Mouse (Mus musculus): ENCODE measurements around the gene Paics. TPM values are rescaled to one million over a fixed set of nuclear protein-coding genes. Genes with fewer than 3 reads are reported as not detected.

Paics gene
- polyA plus RNA-seq, 1 experiment from 2014 or later = 213 TPM

DNA sequence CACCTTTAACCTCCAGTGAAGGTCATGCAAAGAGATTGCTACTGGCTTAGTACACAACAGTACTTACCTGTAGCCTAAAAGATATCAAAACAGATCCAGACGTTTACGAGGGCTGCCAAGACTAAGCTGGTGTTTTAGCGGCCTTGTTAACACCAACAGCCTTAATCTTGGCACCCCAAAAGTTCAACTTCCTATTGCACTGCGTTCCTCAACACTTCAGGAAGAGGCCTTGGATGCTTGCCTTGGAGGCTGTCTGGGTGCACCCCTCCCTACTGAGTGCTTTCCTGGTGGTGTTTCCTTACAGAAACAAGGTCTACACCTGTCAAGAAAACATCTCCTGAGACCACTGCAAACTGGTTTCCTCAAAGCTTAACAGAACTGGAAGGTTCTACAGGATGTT is 4.0 kb upstream of the Paics start:
- Histone ChIP-seq H3K9me3 (ENCODE audit: control insufficient read depth, low read length) (no peaks in the 10 kb centered on the region), H3K36me3 (ENCODE audit: control insufficient read depth, insufficient read depth) (no peaks in the 10 kb centered on the region), H3K4me2 (ENCODE audit: low read length) (no peak overlapping the region), H3K4me1 (replicated peaks; ENCODE audit: control insufficient read depth, insufficient read depth, low read length) (peaks cover 13% of the 10 kb centered on the region), H3K9ac (replicated peaks; ENCODE audit: low read depth, low read length) (no peak overlapping the region), H3K27ac (ENCODE audit: low read length) (no peak overlapping the region), H3K27me3 (replicated peaks; ENCODE audit: control insufficient read depth, insufficient read depth, low read length) (no peaks in the 10 kb centered on the region), H3K4me3 (replicated peaks; ENCODE audit: low read length) (no peak overlapping the region)
- WGBS = 90% methylated on average over 4 of the region's 4 CpGs
- ATAC-seq = no peak

GRCm38 (mm10) chr5:76947758-76948157 is 3.3 kb upstream of the Paics start:
- no peak overlapping the region for H3K9ac ChIP-seq (replicated peaks; ENCODE audit: low read depth, low read length)
- no peak for ATAC-seq
- no peak overlapping the region for H3K4me3 ChIP-seq (replicated peaks; ENCODE audit: low read length)
- 97% methylated on average over 4 of the region's 4 CpGs for WGBS
- no peaks in the 10 kb centered on the region for H3K9me3 ChIP-seq (ENCODE audit: control insufficient read depth, low read length)
- no peak overlapping the region for H3K4me2 ChIP-seq (ENCODE audit: low read length)
- H3K27me3 ChIP-seq (replicated peaks; ENCODE audit: control insufficient read depth, insufficient read depth, low read length) = no peaks in the 10 kb centered on the region
- H3K36me3 ChIP-seq (ENCODE audit: control insufficient read depth, insufficient read depth) = no peaks in the 10 kb centered on the region
- H3K27ac ChIP-seq (ENCODE audit: low read length) = no peak overlapping the region
- peaks cover 19% of the 10 kb centered on the region for H3K4me1 ChIP-seq (replicated peaks; ENCODE audit: control insufficient read depth, insufficient read depth, low read length)

GRCm38 (mm10) chr5:76950343-76951105 is 583 bp upstream of the Paics start:
- Histone ChIP-seq H3K9ac (replicated peaks; ENCODE audit: low read depth, low read length) (peak overlapping the region; percentile 59), H3K36me3 (ENCODE audit: control insufficient read depth, insufficient read depth) (no peaks in the 10 kb centered on the region), H3K9me3 (ENCODE audit: control insufficient read depth, low read length) (no peaks in the 10 kb centered on the region), H3K27me3 (replicated peaks; ENCODE audit: control insufficient read depth, insufficient read depth, low read length) (no peaks in the 10 kb centered on the region), H3K27ac (ENCODE audit: low read length) (peak overlapping the region; percentile 55), H3K4me2 (ENCODE audit: low read length) (peak overlapping the region; percentile 90), H3K4me3 (replicated peaks; ENCODE audit: low read length) (peak overlapping the region; percentile 85), H3K4me1 (replicated peaks; ENCODE audit: control insufficient read depth, insufficient read depth, low read length) (peaks cover 19% of the 10 kb centered on the region)
- no peak for ATAC-seq
- WGBS = 0% methylated on average over 24 of the region's 24 CpGs

GRCm38 (mm10) chr5:76952112-76953040 is 1.3 kb downstream of the Paics start:
- Histone ChIP-seq H3K27ac (ENCODE audit: low read length) (peak overlapping the region; percentile 88), H3K36me3 (ENCODE audit: control insufficient read depth, insufficient read depth) (peaks cover 4% of the 10 kb centered on the region), H3K4me2 (ENCODE audit: low read length) (peak overlapping the region; percentile 90), H3K4me1 (replicated peaks; ENCODE audit: control insufficient read depth, insufficient read depth, low read length) (peaks cover 19% of the 10 kb centered on the region), H3K27me3 (replicated peaks; ENCODE audit: control insufficient read depth, insufficient read depth, low read length) (no peaks in the 10 kb centered on the region), H3K9ac (replicated peaks; ENCODE audit: low read depth, low read length) (peak overlapping the region; percentile 70), H3K4me3 (replicated peaks; ENCODE audit: low read length) (peak overlapping the region; percentile 85), H3K9me3 (ENCODE audit: control insufficient read depth, low read length) (no peaks in the 10 kb centered on the region)
- whole genome bisulfite sequencing = 14% methylated on average over 7 of the region's 7 CpGs
- no peak for ATAC-seq

- H3K4me2 ChIP-seq (ENCODE audit: low read length) = no peak overlapping the region
- peaks cover 10% of the 10 kb centered on the region for H3K36me3 ChIP-seq (ENCODE audit: control insufficient read depth, insufficient read depth)
- no peak overlapping the region for H3K4me3 ChIP-seq (replicated peaks; ENCODE audit: low read length)
- no peak overlapping the region for H3K9ac ChIP-seq (replicated peaks; ENCODE audit: low read depth, low read length)
- H3K9me3 ChIP-seq (ENCODE audit: control insufficient read depth, low read length) = no peaks in the 10 kb centered on the region
- WGBS = 70% methylated on average over 3 of the region's 3 CpGs
- ATAC-seq = no peak
- peaks cover 19% of the 10 kb centered on the region for H3K4me1 ChIP-seq (replicated peaks; ENCODE audit: control insufficient read depth, insufficient read depth, low read length)
- no peaks in the 10 kb centered on the region for H3K27me3 ChIP-seq (replicated peaks; ENCODE audit: control insufficient read depth, insufficient read depth, low read length)
- H3K27ac ChIP-seq (ENCODE audit: low read length) = no peak overlapping the region
These were observed 2.7 kb downstream of the Paics start for GRCm38 (mm10) chr5:76953794-76954193.

- Histone ChIP-seq H3K36me3 (ENCODE audit: control insufficient read depth, insufficient read depth) (peaks cover 12% of the 10 kb centered on the region), H3K4me1 (replicated peaks; ENCODE audit: control insufficient read depth, insufficient read depth, low read length) (peaks cover 19% of the 10 kb centered on the region), H3K4me3 (replicated peaks; ENCODE audit: low read length) (no peak overlapping the region), H3K27me3 (replicated peaks; ENCODE audit: control insufficient read depth, insufficient read depth, low read length) (no peaks in the 10 kb centered on the region), H3K9me3 (ENCODE audit: control insufficient read depth, low read length) (no peaks in the 10 kb centered on the region), H3K9ac (replicated peaks; ENCODE audit: low read depth, low read length) (no peak overlapping the region), H3K4me2 (ENCODE audit: low read length) (no peak overlapping the region), H3K27ac (ENCODE audit: low read length) (no peak overlapping the region)
- no peak for ATAC-seq
- whole genome bisulfite sequencing = 79% methylated on average over 6 of the region's 6 CpGs
These were observed 3.3 kb downstream of the Paics start for GRCm38 (mm10) chr5:76954271-76954900.

DNA sequence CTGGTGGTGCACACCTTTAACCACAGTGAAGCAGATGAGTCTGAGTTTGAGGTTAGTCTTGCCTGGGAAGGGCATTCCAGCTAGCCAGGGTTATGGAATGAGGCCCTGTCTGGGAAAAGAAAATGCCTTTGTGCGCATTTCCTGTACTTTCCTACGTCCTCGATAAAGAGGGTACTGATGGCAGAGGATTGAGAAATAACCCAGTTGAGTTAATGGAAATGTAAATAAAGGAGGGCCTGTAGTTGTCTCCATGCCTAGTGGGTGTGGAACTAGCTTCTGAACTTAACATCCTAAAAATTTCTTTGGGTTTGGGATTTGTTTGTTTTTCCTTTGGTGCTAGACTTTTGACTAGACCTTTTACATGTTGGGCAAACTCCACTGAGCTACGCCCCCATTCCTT is 4.4 kb downstream of the Paics start:
- H3K27me3 ChIP-seq (replicated peaks; ENCODE audit: control insufficient read depth, insufficient read depth, low read length) = no peaks in the 10 kb centered on the region
- H3K9ac ChIP-seq (replicated peaks; ENCODE audit: low read depth, low read length) = no peak overlapping the region
- no peak overlapping the region for H3K4me3 ChIP-seq (replicated peaks; ENCODE audit: low read length)
- WGBS = 84% methylated on average over 4 of the region's 4 CpGs
- H3K4me2 ChIP-seq (ENCODE audit: low read length) = no peak overlapping the region
- peaks cover 12% of the 10 kb centered on the region for H3K4me1 ChIP-seq (replicated peaks; ENCODE audit: control insufficient read depth, insufficient read depth, low read length)
- ATAC-seq = no peak
- H3K27ac ChIP-seq (ENCODE audit: low read length) = no peak overlapping the region
- H3K36me3 ChIP-seq (ENCODE audit: control insufficient read depth, insufficient read depth) = peaks cover 16% of the 10 kb centered on the region
- no peaks in the 10 kb centered on the region for H3K9me3 ChIP-seq (ENCODE audit: control insufficient read depth, low read length)

- no peak for ATAC-seq
- H3K4me1 ChIP-seq (replicated peaks; ENCODE audit: control insufficient read depth, insufficient read depth, low read length) = no peaks in the 10 kb centered on the region; the same call in none of the 2 replicates
- no peak overlapping the region for H3K27ac ChIP-seq (ENCODE audit: low read length)
- 100% methylated on average over 1 of the region's 1 CpGs for WGBS
- no peak overlapping the region for H3K4me3 ChIP-seq (replicated peaks; ENCODE audit: low read length)
- H3K9me3 ChIP-seq (ENCODE audit: control insufficient read depth, low read length) = no peaks in the 10 kb centered on the region
- peaks cover 26% of the 10 kb centered on the region for H3K36me3 ChIP-seq (ENCODE audit: control insufficient read depth, insufficient read depth)
- H3K27me3 ChIP-seq (replicated peaks; ENCODE audit: control insufficient read depth, insufficient read depth, low read length) = no peaks in the 10 kb centered on the region
- H3K4me2 ChIP-seq (ENCODE audit: low read length) = no peak overlapping the region
- H3K9ac ChIP-seq (replicated peaks; ENCODE audit: low read depth, low read length) = no peak overlapping the region
These were observed 6.8 kb downstream of the Paics start for GRCm38 (mm10) chr5:76957954-76958353.

- H3K27me3 ChIP-seq (replicated peaks; ENCODE audit: control insufficient read depth, insufficient read depth, low read length) = no peaks in the 10 kb centered on the region
- ATAC-seq = no peak
- WGBS = 81% methylated on average over 5 of the region's 5 CpGs
- H3K4me3 ChIP-seq (replicated peaks; ENCODE audit: low read length) = no peak overlapping the region
- no peak overlapping the region for H3K9ac ChIP-seq (replicated peaks; ENCODE audit: low read depth, low read length)
- H3K4me2 ChIP-seq (ENCODE audit: low read length) = no peak overlapping the region
- no peaks in the 10 kb centered on the region; the same call in 1 of the 2 replicates for H3K4me1 ChIP-seq (replicated peaks; ENCODE audit: control insufficient read depth, insufficient read depth, low read length)
- peaks cover 26% of the 10 kb centered on the region for H3K36me3 ChIP-seq (ENCODE audit: control insufficient read depth, insufficient read depth)
- no peaks in the 10 kb centered on the region for H3K9me3 ChIP-seq (ENCODE audit: control insufficient read depth, low read length)
- no peak overlapping the region for H3K27ac ChIP-seq (ENCODE audit: low read length)
These were observed 8.5 kb downstream of the Paics start for GRCm38 (mm10) chr5:76959587-76959986.

Measured in forebrain, embryonic 16.5 days (tissue).